Comparison of ENCODE assay signal across 26 mouse cellular contexts in genomic region chr13:114314953-114315352, GRCm38 (mm10).
"Had no signal": no experiment of that assay in that cellular context is flagged by ENCODE, and none has a peak within 500 bp of the region (broad histone marks: within the 10 kb centered on the region; RNA-seq: fewer than 3 reads in every experiment).

No protein-coding gene starts in this region.

- H3K4me2 ChIP-seq: heart, embryonic 12.5 days; hindbrain, embryonic 12.5 days; hindbrain, embryonic 14.5 days; kidney, embryonic 15.5 days; limb, embryonic 13.5 days had no signal

- ATAC-seq: forebrain, embryonic 16.5 days; hindbrain, embryonic 16.5 days; inflammation-experienced regulatory T-cells, adult 6 months; intestine, embryonic 16.5 days had no signal

- H3K27ac ChIP-seq: gastrocnemius, adult 2 months; heart, embryonic 10.5 days; hindbrain, embryonic 10.5 days; hindbrain, embryonic 12.5 days; hindbrain, embryonic 14.5 days; kidney, embryonic 15.5 days; kidney, postnatal 0 days; limb, embryonic 13.5 days had no signal

- H3K9me3 ChIP-seq: heart, embryonic 10.5 days; hindbrain, embryonic 12.5 days; kidney, embryonic 15.5 days; limb, embryonic 13.5 days had no signal

- DNase-seq: gastrocnemius, adult 2 months; gastrocnemius, postnatal 10 days; gastrocnemius, postnatal 25 days; heart, adult 18-20 months; heart, postnatal 10 days; heart, postnatal 4 days; kidney, adult 11 months; kidney, adult 2 months; kidney, adult 9 months; kidney, postnatal 14 days; kidney, postnatal 36 days; layer of hippocampus, adult 9-11 months; layer of hippocampus, postnatal 36 days; left cerebral cortex, postnatal 4 days had no signal

- H3K4me1 ChIP-seq: heart, embryonic 10.5 days; hindbrain, embryonic 12.5 days; limb, embryonic 13.5 days had no signal

- H3K27me3 ChIP-seq: heart, embryonic 12.5 days; hindbrain, embryonic 12.5 days; kidney, embryonic 15.5 days; limb, embryonic 13.5 days had no signal

- H3K36me3 ChIP-seq: hindbrain, embryonic 12.5 days had no signal

- H3K4me3 ChIP-seq: gastrocnemius, adult 2 months; heart, embryonic 10.5 days; heart, embryonic 12.5 days; hindbrain, embryonic 10.5 days; hindbrain, embryonic 12.5 days; kidney, embryonic 15.5 days; limb, embryonic 13.5 days had no signal

- H3K9ac ChIP-seq: heart, embryonic 12.5 days; hindbrain, embryonic 12.5 days; hindbrain, embryonic 14.5 days; kidney, embryonic 15.5 days; limb, embryonic 13.5 days had no signal
